17 mouse cellular contexts compared by ENCODE assay signal in the genomic region with DNA sequence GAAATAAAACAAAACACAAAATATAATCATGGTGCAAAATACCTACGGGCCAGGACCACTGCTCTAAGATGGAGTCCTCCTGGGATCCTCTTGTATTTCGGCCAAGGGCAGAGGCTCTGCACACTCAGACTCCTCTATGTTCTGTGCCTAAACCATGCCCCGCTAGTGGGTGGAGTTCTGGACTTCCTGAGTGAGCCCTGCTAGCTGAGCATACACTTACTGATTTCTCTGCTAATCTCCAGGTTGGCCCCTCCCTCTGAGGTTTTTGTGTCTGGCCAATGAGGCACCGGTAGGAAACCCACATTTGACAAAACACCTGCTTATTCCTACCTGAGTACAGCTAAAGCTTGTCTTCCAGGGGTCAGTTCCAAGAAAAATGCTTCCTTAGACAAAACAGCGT. TPM values are rescaled to one million over a fixed set of nuclear protein-coding genes. Genes with fewer than 3 reads are reported as not detected.
"Had no signal": no experiment of that assay in that cellular context is flagged by ENCODE, and none has a peak within 500 bp of the region (broad histone marks: within the 10 kb centered on the region; RNA-seq: fewer than 3 reads in every experiment).

No protein-coding gene starts in this region.

- H3K4me2 ChIP-seq: limb, embryonic 15.5 days; liver, embryonic 13.5 days; midbrain, embryonic 11.5 days; midbrain, embryonic 15.5 days; neural tube, embryonic 13.5 days had no signal

- DNase-seq: kidney, adult 8-10 months; kidney, postnatal 36 days; layer of hippocampus, adult 9-11 months; layer of hippocampus, postnatal 36 days; liver, embryonic 13.5 days; liver, postnatal 0 days; right cerebral cortex, postnatal 25 days; thymus, postnatal 14 days had no signal

- ATAC-seq: intestine, postnatal 0 days; liver, postnatal 0 days; midbrain, embryonic 15.5 days had no signal

- H3K9me3 ChIP-seq: limb, embryonic 15.5 days; liver, embryonic 13.5 days; midbrain, embryonic 15.5 days; neural tube, embryonic 13.5 days had no signal

- H3K4me3 ChIP-seq: limb, embryonic 15.5 days; liver, embryonic 13.5 days; midbrain, embryonic 15.5 days; neural tube, embryonic 13.5 days had no signal

- H3K27ac ChIP-seq: limb, embryonic 15.5 days; liver, embryonic 13.5 days; macrophage; midbrain, embryonic 15.5 days; neural tube, embryonic 13.5 days had no signal

- H3K36me3 ChIP-seq: limb, embryonic 15.5 days; liver, embryonic 13.5 days; midbrain, embryonic 15.5 days; neural tube, embryonic 13.5 days had no signal

- H3K9ac ChIP-seq: limb, embryonic 15.5 days; liver, embryonic 13.5 days; liver, postnatal 0 days; midbrain, embryonic 15.5 days; neural tube, embryonic 13.5 days had no signal

RNA-seq across cellular contexts. Expression of a gene that starts 2.3 kb away (rescaled TPM):
- total RNA-seq: layer of hippocampus, adult 18-20 months; layer of hippocampus, postnatal 36 days; left cerebral cortex, adult 8-10 months; left cerebral cortex, postnatal 25 days had no signal
